Mouse (Mus musculus) cerebellum, adult 2 months (tissue): ENCODE measurements at regions not wholly inside any gene's neighbourhood (a gene's known extent, or its start where the extent isn't known, plus 50 kb on each side); places are given as distances from the start of the nearest gene placed in this dataset.

Experiments used
- CTCF ChIP-seq: fragments of 200-500 bp; IDR thresholded peaks from 2 replicates; pipeline ENCODE4 v1.5.1; 2011; ENCODE audit warnings: low read depth, mild to moderate bottlenecking, control low read depth, low read length, moderate library complexity, borderline replicate concordance; ENCODE audit not compliant: insufficient read depth
- POLR2A ChIP-seq: fragments of 200-500 bp; IDR thresholded peaks from 2 replicates; pipeline ENCODE4 v1.6.1; 2011; ENCODE audit warnings: low read length, control low read depth, borderline replicate concordance; ENCODE audit not compliant: insufficient read depth

- TF ChIP-seq CTCF: no peak
- TF ChIP-seq POLR2A: no peak
Measured at GRCm38 (mm10) chrX:60825181-60826080, 67.8 kb downstream of the Sox3 start.
